ENCODE assay signal across 17 mouse cellular contexts in genomic region chr3:121354861-121355470, GRCm38 (mm10).
DNase-seq lines count a peak whose midpoint lies in the region; ATAC-seq and TF ChIP-seq lines count a peak whose summit lies in the region.
"Had no signal": no experiment of that assay in that cellular context is flagged by ENCODE, and none has a peak within 500 bp of the region (broad histone marks: within the 10 kb centered on the region; RNA-seq: fewer than 3 reads in every experiment).

No protein-coding gene starts in this region.

- H3K4me1 ChIP-seq in ES-E14 (ENCODE audit: control insufficient read depth in 2 of 2, insufficient read depth in 2 of 2, low read length in 2 of 2, poor library complexity in 1 of 2), result peaks cover 3 to 6% of the 10 kb centered on the region in 2 experiments; a peak in 3 of 4 replicates
- no peaks in the 10 kb centered on the region for H3K4me1 ChIP-seq in intestine, postnatal 0 days (replicated peaks; ENCODE audit: control insufficient read depth, insufficient read depth, low read length)

- H3K27ac ChIP-seq in ES-E14 (ENCODE audit: insufficient read depth, low read depth, low read length, poor library complexity, severe bottlenecking), result no peak overlapping the region
- no peak overlapping the region for H3K27ac ChIP-seq in intestine, postnatal 0 days (ENCODE audit: low read depth, low read length)
- H3K27ac ChIP-seq: forebrain, embryonic 15.5 days; gastrocnemius, adult 2 months; kidney, embryonic 15.5 days; limb, embryonic 12.5 days; liver, embryonic 13.5 days; lung, embryonic 15.5 days; midbrain, embryonic 13.5 days had no signal

- in situ Hi-C loops in ES-E14 (cut with MboI; ENCODE audit: low sequenced_read_pairs in 2 of 2, unreplicated experiment in 2 of 2), result no loop called here

- H3K9me3 ChIP-seq in ES-E14 (ENCODE audit: control insufficient read depth, insufficient read depth, low read depth, low read length), result no peaks in the 10 kb centered on the region
- no peaks in the 10 kb centered on the region for H3K9me3 ChIP-seq in intestine, postnatal 0 days (ENCODE audit: control insufficient read depth)
- H3K9me3 ChIP-seq: forebrain, embryonic 15.5 days; kidney, embryonic 15.5 days; limb, embryonic 12.5 days; liver, embryonic 13.5 days; lung, embryonic 15.5 days; midbrain, embryonic 13.5 days had no signal

- no peak overlapping the region for H3K9ac ChIP-seq in ES-E14 (ENCODE audit: insufficient read depth, low read depth, low read length, poor library complexity, severe bottlenecking)
- no peak overlapping the region for H3K9ac ChIP-seq in intestine, postnatal 0 days (ENCODE audit: low read depth, low read length)
- H3K9ac ChIP-seq: forebrain, embryonic 15.5 days; kidney, embryonic 15.5 days; limb, embryonic 12.5 days; liver, embryonic 13.5 days; lung, embryonic 15.5 days; midbrain, embryonic 13.5 days had no signal

- TF ChIP-seq CTCF in intestine, postnatal 0 days (IDR thresholded peaks at IDR 0.05; ENCODE audit: low read depth), result no peak

- WGBS in intestine, postnatal 0 days, result 77% methylated on average over 18 of the region's 18 CpGs

- H3K36me3 ChIP-seq in ES-E14 (ENCODE audit: control insufficient read depth, insufficient read depth, low read length, poor library complexity, severe bottlenecking), result no peaks in the 10 kb centered on the region
- 0 out of 2 replicates have a peak, but pooled peaks cover 3% of the 10 kb centered on the region for H3K36me3 ChIP-seq in intestine, postnatal 0 days (ENCODE audit: control insufficient read depth, insufficient read depth)
- H3K36me3 ChIP-seq: forebrain, embryonic 15.5 days; kidney, embryonic 15.5 days; limb, embryonic 12.5 days; lung, embryonic 15.5 days; midbrain, embryonic 13.5 days had no signal

- ATAC-seq in intestine, postnatal 0 days, result no peak
- ATAC-seq: forebrain, embryonic 15.5 days; midbrain, embryonic 13.5 days had no signal

- peak; percentile 65 for DNase-seq in adrenal gland, adult 2 months
- DNase-seq in adrenal gland, postnatal 4 days (ENCODE audit: low spot score in 2 of 2), result no peak
- no peak for DNase-seq in ES-E14 (ENCODE audit: low read depth, low spot score)
- DNase-seq in brain, adult 2 months (ENCODE audit: low read depth, low spot score), result peak; percentile 88
- DNase-seq in cerebellum, postnatal 10 days, result peak; percentile 70 to 75
- DNase-seq in kidney, postnatal 10 days, result no peak
- DNase-seq in lung, postnatal 36 days, result no peak
- DNase-seq: gastrocnemius, adult 2 months; liver, embryonic 13.5 days; right cerebral cortex, adult 18-20 months had no signal

- H3K4me3 ChIP-seq in ES-E14 (ENCODE audit: insufficient read depth in 1 of 2, low read depth in 1 of 2, low read length in 2 of 2, poor library complexity in 1 of 2, severe bottlenecking in 1 of 2), result peak overlapping the region; percentile 24 to 29; a peak in 3 of 4 replicates
- H3K4me3 ChIP-seq in intestine, postnatal 0 days (ENCODE audit: low read depth, low read length), result no peak overlapping the region
- H3K4me3 ChIP-seq: erythroblast, embryonic 14.5 days; forebrain, embryonic 15.5 days; gastrocnemius, adult 2 months; kidney, embryonic 15.5 days; limb, embryonic 12.5 days; liver, embryonic 13.5 days; lung, embryonic 15.5 days; midbrain, embryonic 13.5 days had no signal

- H3K4me2 ChIP-seq in intestine, postnatal 0 days (replicated peaks; ENCODE audit: low read depth), result no peak overlapping the region
- H3K4me2 ChIP-seq: forebrain, embryonic 15.5 days; kidney, embryonic 15.5 days; limb, embryonic 12.5 days; liver, embryonic 13.5 days; lung, embryonic 15.5 days; midbrain, embryonic 13.5 days had no signal

- no peaks in the 10 kb centered on the region for H3K27me3 ChIP-seq in intestine, postnatal 0 days (replicated peaks; ENCODE audit: control insufficient read depth, insufficient read depth, low read length)
- H3K27me3 ChIP-seq: forebrain, embryonic 15.5 days; kidney, embryonic 15.5 days; limb, embryonic 12.5 days; liver, embryonic 13.5 days; lung, embryonic 15.5 days; midbrain, embryonic 13.5 days had no signal

TF ChIP-seq in ES-E14, 5 proteins besides CTCF, POLR2A, EP300 and RAD21:
- TF ChIP-seq ZC3H11A (IDR thresholded peaks at IDR 0.05; ENCODE audit: borderline replicate concordance, low read depth, low read length), result no peak
- no peak for TF ChIP-seq CHD2 (IDR thresholded peaks at IDR 0.05; ENCODE audit: low read depth, low read length)
TF ChIP-seq in ES-E14: peak in this region for 0.

Comparison
In these comparisons a context has a peak if more than half of its experiments do, and no peak if none do; other contexts are left out.
1. DNase-seq: peak in adrenal gland, adult 2 months (single experiment), brain, adult 2 months (single experiment) and cerebellum, postnatal 10 days (2 of 2); none in adrenal gland, postnatal 4 days (0 of 2), ES-E14 (single experiment), kidney, postnatal 10 days (single experiment) and lung, postnatal 36 days (single experiment).